Comparison of ENCODE assay signal across 18 mouse cellular contexts in genomic region chr11:95833006-95833570, GRCm38 (mm10). TPM values are rescaled to one million over a fixed set of nuclear protein-coding genes. Genes with fewer than 3 reads are reported as not detected.
DNase-seq lines count a peak whose midpoint lies in the region; ATAC-seq lines count a peak whose summit lies in the region.
"Had no signal": no experiment of that assay in that cellular context is flagged by ENCODE, and none has a peak within 500 bp of the region (broad histone marks: within the 10 kb centered on the region; RNA-seq: fewer than 3 reads in every experiment).

No protein-coding gene starts in this region.

- peaks cover 94% of the 10 kb centered on the region for H3K27me3 ChIP-seq in embryonic facial prominence, embryonic 13.5 days
- H3K27me3 ChIP-seq in embryonic facial prominence, embryonic 10.5 days (replicated peaks; ENCODE audit: low read depth, poor library complexity, severe bottlenecking), result peaks cover 100% of the 10 kb centered on the region
- H3K27me3 ChIP-seq in liver, embryonic 13.5 days, result peaks cover 75% of the 10 kb centered on the region
- H3K27me3 ChIP-seq in intestine, embryonic 16.5 days (replicated peaks; ENCODE audit: control insufficient read depth, insufficient read depth, low read length), result peaks cover 59% of the 10 kb centered on the region

- H3K4me1 ChIP-seq in embryonic facial prominence, embryonic 13.5 days, result peaks cover 51% of the 10 kb centered on the region
- H3K4me1 ChIP-seq in embryonic facial prominence, embryonic 10.5 days, result peaks cover 60% of the 10 kb centered on the region
- peaks cover 85% of the 10 kb centered on the region for H3K4me1 ChIP-seq in liver, embryonic 13.5 days (replicated peaks)
- H3K4me1 ChIP-seq in intestine, embryonic 16.5 days (ENCODE audit: control insufficient read depth, insufficient read depth, low read length), result peaks cover 53% of the 10 kb centered on the region

- no peak for ATAC-seq in embryonic facial prominence, embryonic 13.5 days (ENCODE audit: insufficient number of reproducible peaks, insufficient read depth, low FRiP score, low TSS enrichment, low read depth)
- ATAC-seq in liver, embryonic 13.5 days (ENCODE audit: low read depth), result no peak
- no peak for ATAC-seq in intestine, embryonic 16.5 days
- ATAC-seq: Patski had no signal

- H3K27ac ChIP-seq in embryonic facial prominence, embryonic 13.5 days, result no peak overlapping the region
- H3K27ac ChIP-seq in embryonic facial prominence, embryonic 10.5 days (replicated peaks), result no peak overlapping the region
- no peak overlapping the region for H3K27ac ChIP-seq in liver, embryonic 13.5 days
- no peak overlapping the region for H3K27ac ChIP-seq in intestine, embryonic 16.5 days (ENCODE audit: low read length)
- H3K27ac ChIP-seq: hindbrain, embryonic 12.5 days had no signal

- no peaks in the 10 kb centered on the region for H3K9me3 ChIP-seq in embryonic facial prominence, embryonic 13.5 days
- no peaks in the 10 kb centered on the region for H3K9me3 ChIP-seq in embryonic facial prominence, embryonic 10.5 days
- H3K9me3 ChIP-seq in liver, embryonic 13.5 days (replicated peaks), result no peaks in the 10 kb centered on the region
- no peaks in the 10 kb centered on the region for H3K9me3 ChIP-seq in intestine, embryonic 16.5 days (ENCODE audit: control insufficient read depth, low read length)
- H3K9me3 ChIP-seq: heart, embryonic 12.5 days; hindbrain, embryonic 12.5 days had no signal

- H3K9ac ChIP-seq in embryonic facial prominence, embryonic 13.5 days, result no peak overlapping the region
- H3K9ac ChIP-seq in liver, embryonic 13.5 days, result no peak overlapping the region
- no peak overlapping the region for H3K9ac ChIP-seq in intestine, embryonic 16.5 days (ENCODE audit: low read depth, low read length)
- H3K9ac ChIP-seq: heart, embryonic 12.5 days; hindbrain, embryonic 12.5 days had no signal

- no peaks in the 10 kb centered on the region for H3K36me3 ChIP-seq in embryonic facial prominence, embryonic 13.5 days
- no peaks in the 10 kb centered on the region for H3K36me3 ChIP-seq in embryonic facial prominence, embryonic 10.5 days (replicated peaks)
- peaks cover 23% of the 10 kb centered on the region for H3K36me3 ChIP-seq in liver, embryonic 13.5 days
- no peaks in the 10 kb centered on the region for H3K36me3 ChIP-seq in intestine, embryonic 16.5 days (ENCODE audit: control insufficient read depth, insufficient read depth, low read length)
- H3K36me3 ChIP-seq: heart, embryonic 12.5 days; hindbrain, embryonic 12.5 days had no signal

- DNase-seq in embryonic facial prominence, embryonic 10.5 days (ENCODE audit: low spot score), result no peak
- no peak for DNase-seq in liver, embryonic 13.5 days
- no peak for DNase-seq in liver
- DNase-seq in thymus, postnatal 14 days, result peak; percentile 82
- no peak for DNase-seq in testis, postnatal 10 days (ENCODE audit: low spot score)
- no peak for DNase-seq in lung, postnatal 36 days
- DNase-seq: cerebellum, postnatal 36 days; gastrocnemius, postnatal 10 days; kidney, adult 2 months; kidney, postnatal 4 days; left cerebral cortex, postnatal 4 days; lung, adult 2 months had no signal

- H3K4me2 ChIP-seq in embryonic facial prominence, embryonic 13.5 days, result no peak overlapping the region
- H3K4me2 ChIP-seq in liver, embryonic 13.5 days, result peak overlapping the region; percentile 62
- H3K4me2 ChIP-seq in intestine, embryonic 16.5 days (ENCODE audit: low read depth, low read length), result 0 out of 2 replicates have a peak overlapping the region, but pooled peaks have one; percentile 34

- 0 out of 2 replicates have a peak overlapping the region, but pooled peaks have one; percentile 6 for H3K4me3 ChIP-seq in embryonic facial prominence, embryonic 13.5 days
- H3K4me3 ChIP-seq in embryonic facial prominence, embryonic 10.5 days, result no peak overlapping the region
- H3K4me3 ChIP-seq in liver, embryonic 13.5 days (replicated peaks), result no peak overlapping the region
- H3K4me3 ChIP-seq in intestine, embryonic 16.5 days (ENCODE audit: low read length), result no peak overlapping the region
- H3K4me3 ChIP-seq: heart, embryonic 12.5 days; hindbrain, embryonic 12.5 days had no signal

- 16% methylated on average over 8 of the region's 8 CpGs for WGBS in embryonic facial prominence, embryonic 13.5 days
- WGBS in embryonic facial prominence, embryonic 10.5 days, result 21% methylated on average over 8 of the region's 8 CpGs
- WGBS in liver, embryonic 13.5 days (ENCODE audit: insufficient replicate concordance), result 55% methylated on average over 8 of the region's 8 CpGs
- 34% methylated on average over 8 of the region's 8 CpGs for WGBS in intestine, embryonic 16.5 days

RNA-seq across cellular contexts. Expression of gene Gngt2, which starts 3.9 kb away (rescaled TPM):
- 12.9 and 13.3 TPM in 2 replicates for polyA plus RNA-seq in embryonic facial prominence, embryonic 13.5 days (2015; fragmentation: Nextera tagmentation; extraction: Ambion mirVana)
- 9.5 and 10.0 TPM in 2 replicates for polyA plus RNA-seq in embryonic facial prominence, embryonic 10.5 days (2016; fragmentation: Nextera tagmentation; extraction: Ambion mirVana)
- 13.8 and 15.3 TPM in 2 replicates for polyA plus RNA-seq in liver, embryonic 13.5 days (2015; fragmentation: Nextera tagmentation; extraction: Ambion mirVana)
- polyA plus RNA-seq in intestine, embryonic 16.5 days (2015; fragmentation: Nextera tagmentation; extraction: Ambion mirVana), result 17.3 and 17.4 TPM in 2 replicates
- polyA plus RNA-seq: Patski had no signal

RNA-seq across cellular contexts. Expression of gene Phospho1, which starts 8.8 kb away (rescaled TPM):
- polyA plus RNA-seq in embryonic facial prominence, embryonic 13.5 days (2015; fragmentation: Nextera tagmentation; extraction: Ambion mirVana), result 2.3 and 4.6 TPM in 2 replicates
- not detected in 2 replicates for polyA plus RNA-seq in embryonic facial prominence, embryonic 10.5 days (2016; fragmentation: Nextera tagmentation; extraction: Ambion mirVana)
- 5.2 and 6.2 TPM in 2 replicates for polyA plus RNA-seq in liver, embryonic 13.5 days (2015; fragmentation: Nextera tagmentation; extraction: Ambion mirVana)
- polyA plus RNA-seq in intestine, embryonic 16.5 days (2015; fragmentation: Nextera tagmentation; extraction: Ambion mirVana), result 0.43 and 0.51 TPM in 2 replicates
- polyA plus RNA-seq: embryonic facial prominence, embryonic 11.5 days; hindbrain, embryonic 12.5 days had no signal

RNA-seq across cellular contexts. Expression of gene Abi3, which starts 9.2 kb away (rescaled TPM):
- polyA plus RNA-seq in embryonic facial prominence, embryonic 13.5 days (2015; fragmentation: Nextera tagmentation; extraction: Ambion mirVana), result 4.4 and 7.9 TPM in 2 replicates
- polyA plus RNA-seq in embryonic facial prominence, embryonic 10.5 days (2016; fragmentation: Nextera tagmentation; extraction: Ambion mirVana), result 3.7 and 4.1 TPM in 2 replicates
- 5.8 and 6.3 TPM in 2 replicates for polyA plus RNA-seq in liver, embryonic 13.5 days (2015; fragmentation: Nextera tagmentation; extraction: Ambion mirVana)
- 8.7 and 10.3 TPM in 2 replicates for polyA plus RNA-seq in intestine, embryonic 16.5 days (2015; fragmentation: Nextera tagmentation; extraction: Ambion mirVana)
- polyA plus RNA-seq: Patski had no signal
